Mouse (Mus musculus): ENCODE measurements around the gene Vps52.
A peak's percentile ranks its signal among the peaks of the same experiment; 100 is the strongest.

The Vps52 gene

DNA sequence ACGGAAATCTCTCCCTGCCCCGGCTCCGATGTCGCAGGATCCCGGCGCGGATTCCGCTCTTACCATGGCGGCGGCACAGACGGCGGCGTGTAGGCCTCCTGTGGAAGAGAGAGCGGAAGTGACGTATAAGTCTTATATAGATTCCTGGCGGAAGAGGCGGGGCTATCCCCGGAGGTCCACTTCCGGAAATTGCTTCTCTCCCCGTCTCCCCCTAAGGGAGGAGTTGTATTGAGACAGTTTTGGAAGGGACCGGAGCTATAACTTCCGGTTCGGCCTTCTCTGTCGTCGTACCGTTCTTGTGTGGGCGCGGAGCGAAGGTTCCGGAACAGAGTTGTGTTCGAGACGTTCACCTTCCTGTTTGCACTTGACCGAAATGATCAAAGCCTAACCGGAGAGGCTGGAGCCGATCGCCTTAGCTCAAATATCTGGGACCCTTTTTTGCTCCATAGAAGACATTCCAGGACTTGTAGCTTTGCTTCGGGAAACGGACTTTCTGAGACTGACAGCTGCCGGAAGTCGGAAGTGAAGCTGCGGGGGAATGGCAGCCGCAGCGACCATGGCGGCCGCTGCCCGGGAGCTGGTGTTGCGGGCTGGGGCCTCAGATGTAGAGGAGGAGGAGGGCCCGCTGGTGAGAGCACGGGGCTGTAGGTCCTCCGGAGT lies at the start of gene Vps52, which contains the start of gene Rps18:
TSS of gene Vps52 (plus strand) at position 258 of the 660 bp plus-strand sequence.
TSS of gene Rps18 (minus strand) at position 447 of the 660 bp plus-strand sequence.
- peak; percentile 97 to 98 for DNase-seq

DNA sequence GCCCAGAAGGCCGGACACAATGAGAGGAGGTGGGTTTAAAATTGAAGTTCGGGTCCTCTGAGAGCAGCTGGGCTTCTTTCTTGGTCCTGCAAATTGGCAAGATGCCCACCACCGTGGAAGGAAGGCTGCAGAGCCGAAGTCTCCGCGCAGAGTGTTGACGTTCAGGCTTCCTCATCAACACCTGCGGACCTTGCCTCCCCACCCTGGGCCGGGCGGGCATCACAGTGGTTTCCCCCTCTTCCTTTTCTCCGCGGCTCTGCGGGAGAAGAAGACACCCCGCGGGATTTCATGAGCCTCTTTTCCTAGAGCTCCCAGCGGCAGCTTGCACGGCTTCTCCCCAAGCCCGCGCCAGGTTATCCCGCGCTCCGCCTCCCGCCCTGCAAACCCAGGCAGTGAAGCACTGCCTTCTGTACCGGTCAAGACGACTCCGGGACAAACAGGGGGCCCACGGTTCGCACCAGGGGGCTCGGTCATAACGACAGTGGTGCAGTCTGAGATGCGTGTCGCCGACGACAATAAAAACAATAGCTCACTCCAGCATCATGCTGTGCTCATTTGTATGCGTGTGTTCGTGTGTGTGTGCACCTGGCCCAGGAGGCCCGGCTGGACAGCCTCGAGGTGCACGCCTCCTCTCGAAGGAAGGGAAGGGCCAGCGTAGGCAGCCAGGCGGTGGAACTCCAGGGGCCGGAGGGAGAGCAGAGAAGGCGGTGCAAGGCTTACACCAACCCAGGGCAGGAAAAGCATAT lies 47.1 kb upstream of the Vps52 start:
- DNase-seq = peak; percentile 43 to 51

DNA sequence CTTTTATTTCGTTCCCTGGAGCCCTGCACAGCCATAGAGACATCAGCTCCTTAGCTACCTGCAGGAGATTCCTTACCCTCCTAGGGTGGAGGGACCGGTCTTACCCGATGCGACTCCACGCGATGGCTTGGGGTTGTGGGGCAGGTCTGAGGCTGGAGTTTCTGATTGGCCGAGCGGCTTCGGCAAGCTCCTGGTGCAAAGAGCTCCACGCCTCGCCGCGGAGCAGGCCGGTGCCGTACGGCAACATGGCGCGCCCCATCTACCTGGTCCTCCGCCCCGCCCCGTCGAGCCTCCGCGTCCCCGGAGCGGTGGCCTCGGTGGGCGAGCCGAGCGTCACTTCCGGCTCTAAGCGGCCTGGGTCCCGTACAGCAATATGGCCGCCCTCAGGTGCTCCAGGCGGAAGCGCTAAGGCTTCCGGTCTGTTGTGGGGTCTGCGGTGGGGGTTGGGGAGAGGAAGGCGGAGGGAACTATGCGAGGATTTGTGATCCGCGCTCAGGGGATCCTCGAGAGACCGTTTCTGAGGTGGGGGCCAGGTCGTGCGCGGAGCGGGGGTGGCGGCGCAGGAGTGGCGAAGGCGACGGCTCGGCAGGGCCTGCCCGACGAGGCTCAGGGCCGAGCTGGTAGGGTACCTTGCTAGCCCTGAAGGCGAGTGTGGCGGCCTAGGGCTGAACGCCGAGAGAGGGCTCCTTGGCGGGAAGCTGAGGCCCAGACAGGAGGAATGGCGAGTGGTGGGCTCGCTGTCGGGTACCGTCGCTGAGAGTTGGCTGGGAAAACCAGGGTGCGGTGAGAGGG lies 46.3 kb upstream of the Vps52 start, which contains the start of gene Daxx:
TSS of gene Daxx (plus strand) at position 338 of the 792 bp plus-strand sequence.
- peak; percentile 98 to 99 for DNase-seq

DNA sequence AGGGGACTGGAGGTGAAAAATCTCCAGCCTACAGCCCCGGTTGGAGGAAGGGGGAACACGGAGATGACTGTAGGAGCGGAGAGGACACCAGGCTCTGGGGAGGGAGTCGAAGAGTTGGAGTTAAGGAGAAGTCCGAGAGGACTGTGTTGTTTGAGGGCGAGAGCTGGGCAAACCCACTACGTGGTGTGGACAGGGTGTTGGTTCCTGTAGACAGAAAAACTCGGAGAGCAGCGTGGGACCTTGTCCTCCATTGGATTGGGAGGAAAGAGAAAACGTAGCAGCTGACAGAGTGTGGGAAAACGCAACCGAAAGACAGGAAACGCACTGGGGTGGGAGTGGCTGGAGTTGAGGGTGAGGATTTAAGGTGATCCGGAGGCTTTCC lies 45.8 kb upstream of the Vps52 start:
- peak; percentile 70 to 77 for DNase-seq

DNA sequence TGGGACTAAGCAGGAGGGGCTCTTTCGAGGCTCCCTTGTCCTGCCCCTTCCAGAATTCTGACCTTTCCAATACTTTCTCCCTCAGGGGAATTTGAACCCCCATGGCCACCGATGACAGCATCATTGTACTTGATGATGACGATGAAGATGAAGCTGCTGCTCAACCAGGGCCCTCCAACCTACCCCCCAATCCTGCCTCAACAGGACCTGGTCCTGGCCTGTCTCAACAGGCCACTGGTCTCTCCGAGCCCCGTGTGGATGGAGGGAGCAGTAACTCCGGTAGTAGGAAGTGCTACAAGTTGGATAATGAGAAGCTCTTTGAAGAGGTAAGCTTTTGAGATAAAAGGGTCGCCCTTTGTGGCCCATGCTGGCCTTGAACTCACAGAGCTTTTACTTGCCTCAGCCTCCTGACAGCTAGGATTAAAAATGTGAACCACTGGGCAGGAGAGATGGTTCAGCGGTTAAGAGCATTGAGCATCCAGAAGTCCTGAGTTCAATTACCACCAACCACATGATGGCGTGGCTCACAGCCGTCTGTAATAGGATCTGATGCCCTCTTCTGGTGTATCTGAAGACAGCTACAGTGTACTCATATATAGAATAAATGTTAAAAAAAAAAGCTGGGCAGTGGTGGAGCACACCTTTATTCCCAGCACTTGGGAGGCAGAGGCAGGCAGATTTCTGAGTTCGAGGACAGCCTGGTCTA lies 45.1 kb upstream of the Vps52 start:
- no peak for DNase-seq

DNA sequence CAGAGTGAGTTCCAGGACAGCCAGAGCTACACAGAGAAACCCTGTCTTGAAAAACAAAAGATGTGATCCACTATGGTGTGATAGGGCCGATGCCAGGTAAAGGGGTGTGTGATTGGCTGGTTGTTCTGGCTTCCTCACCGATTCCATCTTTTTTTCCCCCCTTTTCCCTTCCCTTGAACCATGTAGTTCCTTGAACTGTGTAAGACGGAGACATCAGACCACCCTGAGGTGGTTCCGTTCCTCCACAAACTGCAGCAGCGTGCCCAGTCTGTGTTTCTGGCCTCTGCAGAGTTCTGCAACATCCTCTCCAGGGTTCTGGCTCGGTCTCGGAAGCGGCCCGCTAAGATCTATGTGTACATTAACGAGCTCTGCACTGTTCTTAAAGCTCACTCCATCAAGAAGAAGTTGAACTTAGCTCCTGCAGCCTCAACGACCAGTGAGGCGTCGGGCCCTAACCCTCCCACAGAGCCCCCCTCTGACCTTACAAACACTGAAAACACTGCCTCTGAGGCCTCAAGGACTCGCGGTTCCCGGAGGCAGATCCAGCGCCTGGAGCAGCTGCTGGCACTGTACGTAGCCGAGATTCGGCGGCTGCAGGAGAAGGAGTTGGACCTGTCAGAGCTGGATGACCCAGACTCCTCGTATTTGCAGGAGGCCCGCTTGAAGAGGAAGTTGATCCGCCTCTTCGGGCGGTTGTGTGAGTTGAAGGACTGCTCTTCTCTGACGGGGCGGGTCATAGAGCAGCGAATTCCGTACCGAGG lies 44.4 kb upstream of the Vps52 start:
- no peak for DNase-seq

DNA sequence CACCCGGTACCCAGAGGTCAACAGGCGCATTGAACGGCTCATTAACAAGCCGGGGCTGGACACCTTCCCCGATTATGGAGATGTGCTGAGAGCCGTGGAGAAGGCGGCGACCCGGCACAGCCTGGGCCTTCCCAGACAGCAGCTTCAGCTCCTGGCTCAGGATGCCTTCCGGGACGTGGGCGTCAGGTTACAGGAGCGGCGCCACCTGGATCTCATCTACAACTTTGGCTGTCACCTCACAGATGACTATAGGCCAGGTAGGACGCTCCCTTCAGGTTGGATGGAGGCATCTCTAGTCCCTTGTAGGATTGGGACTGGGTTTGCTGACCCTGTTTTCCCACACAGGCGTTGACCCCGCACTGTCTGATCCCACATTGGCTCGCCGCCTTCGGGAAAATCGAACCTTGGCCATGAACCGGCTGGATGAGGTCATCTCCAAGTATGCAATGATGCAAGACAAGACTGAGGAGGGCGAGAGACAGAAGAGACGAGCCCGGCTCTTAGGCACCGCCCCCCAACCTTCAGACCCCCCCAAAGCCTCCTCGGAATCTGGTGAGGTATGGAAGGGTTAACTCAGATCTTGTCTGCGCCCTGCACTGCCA lies 43.7 kb upstream of the Vps52 start:
- no peak for DNase-seq

DNA sequence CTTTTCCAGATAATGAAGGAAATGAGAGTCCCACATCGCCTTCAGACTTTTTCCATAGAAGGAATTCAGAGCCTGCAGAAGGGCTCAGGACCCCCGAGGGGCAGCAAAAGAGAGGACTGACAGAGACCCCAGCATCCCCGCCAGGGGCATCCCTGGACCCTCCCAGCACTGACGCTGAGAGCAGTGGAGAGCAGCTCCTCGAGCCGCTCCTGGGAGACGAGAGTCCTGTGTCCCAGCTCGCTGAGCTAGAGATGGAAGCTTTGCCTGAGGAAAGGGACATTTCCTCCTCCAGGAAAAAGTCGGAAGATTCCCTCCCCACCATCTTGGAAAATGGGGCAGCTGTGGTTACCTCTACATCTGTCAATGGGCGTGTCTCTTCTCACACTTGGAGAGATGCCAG lies 42.3 kb upstream of the Vps52 start:
- DNase-seq = no peak

DNA sequence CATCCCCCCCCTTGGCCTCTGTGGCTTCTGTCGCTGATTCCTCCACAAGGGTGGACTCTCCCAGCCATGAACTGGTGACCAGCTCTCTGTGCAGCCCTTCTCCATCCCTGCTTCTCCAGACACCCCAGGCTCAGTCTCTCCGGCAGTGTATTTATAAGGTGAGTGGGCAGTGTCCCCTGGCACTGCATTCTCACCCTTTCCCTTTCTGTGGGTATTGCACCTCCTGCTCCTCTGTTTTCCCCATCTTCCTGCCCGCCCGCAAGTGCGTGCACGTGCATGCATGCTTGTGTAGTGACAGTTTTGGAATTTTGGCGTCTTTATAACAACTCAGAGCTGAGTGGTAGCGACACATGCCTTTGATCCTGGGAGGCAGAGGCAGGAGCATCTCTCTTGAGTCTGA lies 41.7 kb upstream of the Vps52 start:
- DNase-seq = no peak

DNA sequence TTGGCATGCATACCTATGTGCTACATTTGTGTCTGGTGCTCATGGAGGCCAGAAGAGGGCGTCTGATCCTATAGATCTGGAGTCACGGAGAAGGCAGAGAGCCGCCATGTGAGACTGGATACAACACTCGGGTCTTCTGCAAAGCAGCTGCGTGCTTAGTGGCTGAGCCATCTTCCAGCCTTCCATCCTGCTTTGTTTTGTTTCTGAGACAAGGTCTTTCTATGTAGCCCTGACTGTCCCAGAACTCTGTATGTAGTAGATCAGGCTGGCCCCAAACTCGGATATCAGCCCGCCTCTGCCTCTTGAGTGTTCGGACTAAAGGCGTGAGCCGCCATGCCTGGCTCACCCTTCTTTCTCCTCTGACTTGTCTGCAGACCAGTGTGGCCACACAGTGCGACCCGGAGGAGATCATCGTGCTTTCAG lies 40.6 kb upstream of the Vps52 start:
- no peak for DNase-seq

DNA sequence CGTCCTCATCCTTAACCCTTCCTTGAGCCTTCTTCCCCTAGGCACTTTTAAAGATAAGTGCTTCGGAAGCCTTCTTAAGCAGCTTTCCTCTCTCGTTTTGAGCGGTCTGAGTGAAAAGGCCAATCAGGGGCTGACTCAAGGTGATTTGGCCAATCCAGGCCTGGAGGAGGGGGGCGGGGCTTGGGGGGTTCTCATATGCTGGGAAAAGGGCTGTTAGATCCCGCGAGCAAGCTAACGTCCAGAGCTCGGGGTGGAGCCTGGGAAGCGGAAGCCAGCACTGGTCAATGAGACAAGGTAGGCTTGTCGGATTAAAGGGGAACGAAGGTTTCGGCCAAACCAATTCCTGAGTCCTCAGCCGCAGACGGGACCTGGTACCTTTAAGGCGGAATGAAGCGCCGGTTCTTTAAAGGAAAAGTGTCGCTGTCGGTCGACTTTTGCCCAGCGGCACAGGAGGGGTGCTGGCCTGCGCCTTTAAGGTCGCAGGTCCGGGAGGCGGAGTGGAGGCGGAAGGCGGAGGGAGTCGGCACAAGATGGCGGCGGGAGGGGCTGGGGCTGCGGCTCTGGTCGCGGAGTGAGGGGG lies 39.9 kb upstream of the Vps52 start, which contains the start of the genes Tapbp and Zbtb22:
TSS of gene Tapbp (plus strand) at position 229 of the 580 bp plus-strand sequence.
TSS of gene Zbtb22 (plus strand) at position 234 of the 580 bp plus-strand sequence.
- DNase-seq = peak; percentile 98 to 99

DNA sequence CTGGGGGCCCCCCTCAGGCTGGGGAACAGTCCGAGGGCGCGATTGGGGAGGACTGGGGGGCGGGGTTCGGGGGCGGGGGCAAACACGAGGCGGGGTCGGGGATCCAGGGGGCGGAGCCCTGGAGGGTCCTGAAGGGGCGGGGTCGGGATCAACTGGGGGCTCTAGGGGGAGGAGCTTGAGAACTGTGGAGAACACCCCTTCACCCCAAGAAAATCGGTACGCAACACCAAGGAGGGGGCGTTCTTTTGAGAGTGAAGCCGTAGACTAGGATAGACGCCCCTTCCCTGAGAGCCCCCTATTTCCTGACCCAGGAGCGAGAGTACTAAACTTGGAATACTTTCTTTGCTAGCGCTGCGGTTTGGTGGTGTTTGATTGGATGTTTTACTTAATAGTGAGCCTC lies 39.3 kb upstream of the Vps52 start:
- DNase-seq = no peak

DNA sequence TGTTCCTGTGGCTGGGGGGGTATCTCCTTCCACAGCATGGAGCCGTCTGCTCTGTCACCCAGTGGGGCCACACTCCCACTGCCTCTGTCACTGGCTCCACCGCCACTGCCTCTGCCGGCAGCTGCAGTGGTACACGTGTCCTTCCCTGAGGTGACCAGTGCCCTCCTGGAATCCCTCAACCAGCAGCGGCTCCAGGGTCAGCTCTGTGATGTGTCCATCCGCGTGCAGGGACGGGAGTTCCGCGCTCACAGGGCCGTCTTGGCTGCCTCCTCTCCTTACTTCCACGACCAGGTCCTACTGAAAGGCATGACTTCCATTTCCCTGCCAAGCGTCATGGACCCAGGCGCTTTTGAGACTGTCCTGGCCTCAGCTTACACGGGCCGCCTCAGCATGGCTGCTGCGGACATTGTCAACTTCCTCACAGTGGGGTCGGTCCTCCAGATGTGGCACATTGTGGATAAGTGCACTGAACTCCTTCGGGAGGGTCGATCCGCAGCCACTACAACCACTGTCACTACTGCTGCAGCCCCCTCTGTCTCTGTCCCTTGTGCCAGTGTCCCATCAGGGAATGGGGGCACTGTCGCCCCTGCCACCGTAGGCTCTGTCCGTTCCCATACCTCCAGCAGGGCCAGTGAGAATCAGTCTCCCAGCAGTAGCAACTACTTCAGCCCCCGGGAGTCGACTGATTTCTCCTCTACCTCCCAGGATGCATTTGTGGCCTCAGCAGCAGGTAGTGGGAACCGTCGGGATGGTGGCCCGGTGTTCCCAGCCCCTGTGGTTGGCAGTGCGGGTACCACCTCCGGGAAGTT lies 38.6 kb upstream of the Vps52 start:
- no peak for DNase-seq

DNA sequence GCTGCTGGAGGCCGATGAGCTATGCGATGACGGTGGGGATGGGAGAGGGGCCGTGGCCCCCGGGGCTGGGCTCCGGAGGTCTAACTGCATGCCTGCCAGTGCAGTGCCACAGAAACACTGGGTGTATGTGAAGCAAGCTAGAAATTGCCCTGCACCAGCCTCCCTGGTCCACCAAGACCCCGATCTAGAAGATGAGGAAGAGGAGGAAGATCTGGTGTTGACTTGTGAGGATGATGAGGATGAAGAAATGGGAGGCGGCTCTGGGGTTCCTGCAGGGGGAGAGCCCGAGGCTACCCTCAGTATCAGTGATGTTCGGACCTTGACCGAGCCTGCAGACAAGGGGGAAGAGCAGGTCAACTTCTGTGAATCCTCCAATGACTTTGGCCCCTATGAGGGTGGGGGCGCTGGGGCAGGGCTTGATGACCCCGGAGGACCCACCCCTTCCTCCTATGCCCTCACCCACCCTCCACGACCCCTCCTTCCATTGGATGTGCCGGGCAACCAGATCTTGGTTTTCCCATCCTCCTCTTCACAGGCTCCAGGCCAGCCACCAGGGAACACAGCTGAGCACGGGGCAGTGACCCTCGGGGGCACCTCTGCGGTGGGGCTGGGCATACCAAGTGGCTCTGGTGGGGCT lies 37.8 kb upstream of the Vps52 start:
- no peak for DNase-seq

DNA sequence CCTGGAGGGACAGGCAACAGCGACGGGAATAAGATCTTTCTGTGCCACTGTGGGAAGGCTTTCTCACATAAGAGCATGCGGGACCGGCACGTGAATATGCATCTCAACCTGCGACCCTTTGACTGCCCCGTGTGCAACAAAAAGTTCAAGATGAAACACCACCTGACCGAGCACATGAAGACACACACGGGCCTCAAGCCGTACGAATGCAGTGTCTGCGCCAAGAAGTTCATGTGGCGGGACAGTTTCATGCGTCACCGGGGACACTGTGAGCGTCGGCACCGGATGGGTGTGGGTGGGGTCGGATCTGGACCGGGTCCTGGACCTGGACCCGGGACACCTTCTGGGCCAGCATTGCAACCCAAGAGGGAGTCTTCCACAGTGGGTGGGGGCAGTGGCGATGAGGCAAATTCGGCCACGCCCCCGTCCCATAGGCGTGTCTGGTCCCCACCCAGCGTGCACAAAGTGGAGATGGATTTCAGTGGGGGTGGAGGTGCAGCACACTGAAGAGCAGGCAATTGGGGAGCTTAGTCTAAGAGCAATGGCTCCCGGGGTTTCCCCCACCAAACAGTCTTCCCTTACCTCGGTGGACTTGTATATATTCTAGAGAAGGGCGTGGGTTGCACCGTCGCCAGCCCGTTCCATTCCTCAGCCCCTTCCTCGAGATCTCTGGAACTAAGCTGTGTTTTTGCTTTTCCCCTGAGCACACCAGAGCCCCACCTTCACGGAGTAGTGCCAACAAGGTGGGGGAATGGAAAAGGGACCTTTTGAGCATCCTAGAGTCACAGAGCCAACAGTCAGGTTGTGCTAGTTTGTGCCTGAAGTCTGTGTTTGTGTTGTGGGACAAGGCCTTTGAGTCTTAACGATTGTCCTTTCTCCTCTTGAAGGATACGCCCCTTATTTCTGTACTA lies 37.1 kb upstream of the Vps52 start:
- DNase-seq = peak; percentile 41 to 50

DNA sequence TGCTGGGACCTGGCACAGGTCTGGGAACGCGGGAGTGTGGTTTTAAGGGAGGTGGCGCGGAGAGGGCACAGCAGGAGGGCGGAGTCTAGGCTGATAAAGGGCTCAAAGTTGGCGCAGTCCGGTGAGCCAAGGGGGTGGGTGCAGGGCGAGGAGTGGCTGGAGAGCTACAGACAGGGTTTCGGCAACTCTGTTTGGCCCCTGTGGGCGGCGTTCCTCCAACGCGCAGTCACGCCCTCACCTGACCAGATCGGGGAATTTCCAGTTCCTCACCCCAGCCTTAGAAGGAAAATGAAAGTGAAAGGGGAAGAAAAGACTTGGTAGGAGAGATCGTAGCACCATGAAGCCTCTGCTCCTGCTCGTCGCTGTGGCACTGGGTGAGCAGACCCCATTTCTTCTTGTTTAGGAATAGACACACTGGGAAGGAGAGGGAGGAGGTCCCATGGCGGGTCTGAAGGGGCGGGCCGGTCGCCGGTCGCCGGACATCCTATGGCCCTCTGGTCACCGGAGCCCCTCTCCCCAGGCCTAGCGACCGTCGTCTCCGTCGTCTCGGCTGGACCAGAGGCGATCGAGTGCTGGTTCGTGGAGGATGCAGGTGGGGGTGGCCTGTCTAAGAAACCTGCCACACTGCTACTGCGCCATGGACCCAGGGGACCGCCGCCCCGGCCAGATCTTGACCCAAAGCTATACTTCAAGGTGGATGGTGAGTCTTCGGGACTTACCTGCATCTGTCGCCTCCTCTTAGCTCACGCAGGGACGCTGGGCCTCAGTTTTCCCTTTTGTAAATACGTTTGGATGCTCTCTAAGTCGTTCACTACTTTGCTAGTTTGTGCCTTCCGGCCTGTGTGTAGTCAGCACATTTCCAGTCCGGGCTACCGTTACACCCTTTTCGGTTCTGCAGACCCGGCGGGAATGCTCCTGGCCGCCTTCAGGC lies 36.0 kb upstream of the Vps52 start:
- peak; percentile 96 to 97 for DNase-seq
